Mouse (Mus musculus) neutrophil, adult 5-6 weeks (primary cell): ENCODE measurements around the gene Gpx4. TPM values are rescaled to one million over a fixed set of nuclear protein-coding genes. Genes with fewer than 3 reads are reported as not detected.

Source experiments
- ATAC-seq: fragments of 151-379, 151-347 bp; 2 replicates; pipeline ENCODE4 v1.8.0; 2017; ENCODE audit warnings: mild to moderate bottlenecking, moderate TSS enrichment; ENCODE audit not compliant: insufficient number of reproducible peaks, poor library complexity, low FRiP score, severe bottlenecking; ENCODE audit errors: extremely low read depth
- total RNA-seq: library from RNA; stranded (forward); fragments of 200-1000 nt; gene quantifications from 2 replicates; pipeline ENCODE4 v1.2.3, GENCODE M21; 2017

Gpx4 gene
- total RNA-seq, result 206 and 276 TPM in 2 replicates

DNA sequence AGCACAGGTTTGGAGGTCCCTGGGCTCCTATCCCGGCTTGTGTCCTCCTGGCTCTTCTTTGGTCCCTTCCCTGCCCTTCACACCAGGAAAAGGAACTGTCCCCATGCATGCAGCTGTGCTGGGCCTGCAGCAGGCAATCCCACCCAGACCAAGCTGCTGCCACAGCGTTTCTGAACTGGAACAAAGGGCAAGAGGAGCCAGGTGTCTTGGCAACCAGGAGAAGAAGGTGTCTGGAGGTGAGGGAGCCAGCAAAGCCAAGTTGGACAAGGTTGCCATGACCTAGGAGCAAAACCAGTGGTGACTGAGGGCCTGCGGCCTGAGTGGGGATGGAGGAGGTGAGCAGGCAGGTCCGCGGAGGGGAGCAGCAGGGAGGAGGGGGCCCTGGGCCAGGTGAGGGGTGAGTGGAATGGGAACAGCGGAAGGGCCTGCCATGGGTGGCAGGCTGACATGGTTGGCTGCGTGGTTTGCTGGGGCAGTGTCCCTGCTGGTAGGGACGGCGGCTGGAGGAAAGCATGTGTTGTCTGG lies at the start of gene Gpx4:
TSS of gene Gpx4 (plus strand) at position 126 of the 525 bp plus-strand sequence.
- no peak for ATAC-seq

DNA sequence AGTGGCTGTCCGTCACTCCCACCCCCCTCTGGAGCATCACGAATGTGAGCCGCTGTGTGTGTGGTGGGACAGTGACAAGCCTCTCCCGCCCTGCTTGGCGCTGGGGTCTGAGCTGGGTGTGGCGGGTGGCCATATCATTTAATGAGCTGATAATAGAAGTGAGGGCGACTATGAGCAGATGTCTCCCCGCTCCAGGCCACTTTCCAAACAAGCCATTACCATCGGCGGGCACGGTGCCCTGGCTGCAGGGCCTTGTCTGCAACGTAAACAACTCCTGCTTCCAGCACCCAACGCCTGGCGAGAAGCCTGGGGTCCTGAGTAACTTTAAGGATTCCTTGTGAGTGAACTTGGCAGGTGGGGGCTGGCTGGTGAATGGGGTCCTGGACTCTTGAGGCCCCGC lies 49.1 kb upstream of the Gpx4 start:
- ATAC-seq, result no peak

DNA sequence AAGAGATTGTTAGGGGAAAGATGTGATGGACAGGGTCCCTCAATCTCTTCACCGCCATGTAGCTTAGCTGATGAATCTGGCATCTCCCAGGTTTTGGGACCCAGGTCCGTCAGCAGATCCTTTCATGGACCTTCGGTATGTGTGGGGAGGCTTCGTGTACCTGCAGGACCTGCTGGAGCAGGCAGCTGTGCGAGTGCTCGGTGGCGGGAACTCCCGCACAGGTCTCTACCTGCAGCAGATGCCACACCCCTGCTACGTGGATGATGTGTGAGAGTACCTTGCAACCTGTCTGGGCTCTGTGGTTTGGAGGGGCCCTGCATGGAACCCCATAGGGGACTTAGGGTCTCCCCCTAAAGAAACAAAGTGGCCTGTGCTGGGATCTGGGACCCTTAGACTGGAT lies 45.0 kb upstream of the Gpx4 start:
- ATAC-seq, result no peak

DNA sequence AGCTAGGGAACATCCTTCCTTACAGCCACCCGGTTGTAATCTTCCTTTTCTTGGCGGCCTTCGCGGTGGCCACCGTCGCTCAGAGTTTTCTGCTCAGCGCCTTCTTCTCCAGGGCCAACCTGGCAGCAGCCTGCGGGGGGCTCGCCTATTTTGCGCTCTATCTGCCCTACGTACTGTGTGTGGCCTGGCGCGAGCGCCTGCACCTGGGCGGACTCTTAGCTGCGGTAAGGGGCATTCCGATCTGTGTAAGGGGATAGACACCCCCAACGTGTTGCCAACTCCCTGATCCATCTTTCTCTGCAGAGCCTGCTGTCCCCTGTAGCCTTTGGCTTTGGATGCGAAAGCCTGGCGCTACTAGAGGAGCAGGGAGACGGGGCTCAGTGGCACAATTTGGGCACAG lies 44.1 kb upstream of the Gpx4 start:
- ATAC-seq, result no peak

DNA sequence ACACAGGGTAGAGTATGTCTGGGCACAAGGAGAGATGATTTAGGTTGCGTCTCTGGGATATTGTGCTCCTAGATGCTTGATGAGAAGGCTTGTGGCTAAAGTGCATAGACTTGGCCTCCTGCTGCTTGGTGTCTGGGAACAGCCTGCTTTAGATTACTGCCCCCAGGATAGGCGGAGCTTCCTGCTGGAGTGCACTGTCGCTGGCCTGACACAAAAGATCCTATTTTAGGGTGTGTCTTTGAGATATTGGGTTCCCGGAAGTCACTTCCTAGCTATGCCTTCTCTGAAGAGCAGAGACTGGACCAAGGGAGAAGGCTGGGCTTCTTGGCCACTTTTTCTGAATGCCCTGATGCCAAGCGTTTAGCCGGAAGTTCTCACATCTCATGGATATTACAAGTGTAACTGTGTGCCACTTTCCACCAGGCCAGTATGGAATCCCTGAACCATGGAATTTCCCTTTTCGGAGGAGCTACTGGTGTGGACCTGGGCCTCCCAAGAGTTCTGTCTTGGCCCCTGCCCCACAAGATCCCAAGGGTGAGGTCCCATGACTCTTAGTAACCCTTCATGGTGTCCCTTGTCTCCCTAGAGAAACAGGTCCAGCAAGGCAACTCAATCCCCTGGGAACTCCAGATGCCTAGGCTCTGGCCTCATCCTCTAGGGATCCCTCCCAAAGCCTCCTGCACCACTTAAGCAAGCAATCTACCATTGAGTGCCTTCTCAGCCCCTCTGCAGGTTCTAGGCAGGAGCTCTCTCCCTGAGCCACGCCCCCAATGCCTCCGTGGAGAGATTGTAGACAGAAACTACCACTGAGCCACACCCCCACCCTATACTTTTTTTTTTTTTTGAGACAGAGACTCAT lies 43.4 kb upstream of the Gpx4 start:
- no peak for ATAC-seq

DNA sequence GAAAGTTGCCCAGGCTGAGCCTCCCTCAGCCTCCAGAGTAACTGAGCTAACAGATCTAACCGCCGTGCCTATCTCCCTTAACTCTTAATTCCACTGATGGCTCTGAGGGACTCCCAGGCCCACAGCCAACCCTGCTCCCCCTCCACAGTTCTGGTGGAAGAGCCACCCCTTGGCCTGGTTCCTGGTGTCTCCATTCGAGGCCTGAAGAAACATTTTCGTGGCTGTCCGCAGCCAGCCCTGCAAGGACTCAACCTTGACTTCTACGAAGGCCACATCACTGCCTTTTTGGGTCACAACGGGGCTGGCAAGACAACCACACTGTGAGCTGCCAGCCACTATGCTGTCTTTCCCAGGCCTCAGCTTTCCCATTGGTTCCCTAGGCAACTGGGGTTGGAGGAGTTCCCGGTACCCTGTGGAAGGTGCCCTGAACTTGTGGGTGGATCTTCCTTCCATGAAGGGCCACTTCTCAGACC lies 42.7 kb upstream of the Gpx4 start:
- no peak for ATAC-seq

DNA sequence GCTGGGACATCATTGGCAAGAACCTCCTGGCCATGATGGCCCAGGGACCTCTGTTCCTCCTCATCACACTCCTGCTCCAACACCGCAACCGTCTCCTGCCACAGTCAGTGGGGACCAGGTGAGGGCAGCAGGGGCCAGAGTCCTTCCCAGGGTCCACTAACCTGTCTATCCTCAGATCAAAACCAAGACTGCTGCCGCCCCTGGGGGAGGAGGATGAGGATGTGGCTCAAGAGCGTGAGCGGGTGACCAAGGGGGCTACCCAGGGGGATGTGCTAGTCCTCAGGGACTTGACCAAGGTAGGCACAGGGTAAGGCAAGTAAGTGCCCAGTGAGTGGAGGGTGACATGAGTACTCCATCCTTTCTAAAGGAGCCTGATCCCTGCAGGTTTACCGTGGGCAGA lies 35.2 kb upstream of the Gpx4 start:
- ATAC-seq, result no peak

DNA sequence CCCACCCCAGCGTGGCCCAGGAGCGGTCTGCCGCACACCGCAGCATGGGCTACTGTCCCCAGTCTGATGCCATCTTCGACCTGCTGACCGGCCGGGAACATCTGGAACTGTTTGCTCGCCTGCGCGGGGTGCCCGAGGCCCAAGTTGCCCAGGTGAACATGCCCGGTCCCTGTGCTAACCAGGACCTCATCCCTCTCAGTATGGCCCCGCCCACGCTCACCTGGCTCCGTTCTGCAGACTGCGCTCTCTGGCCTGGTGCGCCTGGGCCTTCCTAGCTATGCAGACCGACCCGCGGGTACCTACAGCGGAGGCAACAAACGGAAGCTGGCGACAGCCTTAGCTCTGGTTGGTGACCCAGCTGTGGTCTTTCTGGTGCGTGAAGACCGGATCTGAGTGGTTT lies 33.4 kb upstream of the Gpx4 start:
- ATAC-seq, result no peak

DNA sequence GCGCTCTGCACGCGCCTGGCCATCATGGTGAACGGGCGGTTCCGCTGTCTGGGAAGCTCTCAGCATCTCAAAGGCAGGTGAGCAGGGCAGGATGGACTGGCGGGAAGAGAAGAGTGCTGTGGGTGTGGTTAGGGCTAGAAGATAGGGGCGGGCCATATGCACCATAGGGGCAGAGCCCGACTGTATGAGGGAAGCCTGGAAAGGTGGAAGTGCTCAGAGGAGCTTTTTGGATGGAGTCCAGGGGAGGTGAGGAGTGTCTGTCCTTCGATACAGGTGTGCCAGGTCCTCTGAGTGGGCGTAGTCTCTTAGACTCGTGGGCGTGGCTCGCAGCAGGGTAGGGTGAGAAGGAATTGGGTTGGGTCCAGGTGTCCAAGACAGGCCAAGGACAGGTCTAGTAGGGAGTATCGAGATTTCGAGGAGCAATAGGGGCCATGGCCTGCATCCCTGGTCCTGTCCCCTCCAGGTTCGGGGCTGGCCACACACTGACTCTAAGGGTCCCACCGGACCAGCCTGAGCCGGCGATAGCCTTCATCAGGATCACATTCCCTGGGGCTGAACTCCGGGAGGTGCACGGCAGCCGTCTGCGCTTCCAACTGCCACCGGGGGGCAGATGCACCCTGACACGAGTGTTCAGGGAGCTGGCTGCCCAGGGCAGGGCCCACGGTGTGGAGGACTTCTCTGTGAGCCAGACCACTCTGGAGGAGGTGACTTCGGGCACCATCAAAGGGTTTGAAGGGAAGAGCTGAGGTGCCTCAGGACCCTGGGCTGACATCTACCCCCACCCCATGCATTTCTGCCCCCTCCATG lies 32.3 kb upstream of the Gpx4 start:
- ATAC-seq, result no peak

DNA sequence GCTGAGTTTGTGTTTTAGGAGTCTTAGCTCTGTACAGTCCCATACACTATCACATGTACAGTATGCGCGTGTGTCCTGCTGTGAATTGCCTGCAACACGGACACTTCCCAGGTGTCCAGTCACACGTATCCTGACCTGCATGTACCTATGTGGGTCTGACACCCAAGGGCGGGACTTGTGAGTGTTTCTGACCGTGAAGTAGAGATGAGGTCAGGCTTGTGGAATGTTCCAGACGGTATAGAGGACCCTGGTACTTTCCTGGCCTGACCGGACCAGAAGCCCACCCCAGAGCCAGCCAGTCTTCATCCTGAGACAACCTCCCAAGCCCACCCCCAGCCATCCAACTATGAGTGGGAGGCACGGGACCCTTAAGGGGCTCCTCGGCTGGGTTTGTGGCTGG lies 31.4 kb upstream of the Gpx4 start:
- ATAC-seq, result no peak

DNA sequence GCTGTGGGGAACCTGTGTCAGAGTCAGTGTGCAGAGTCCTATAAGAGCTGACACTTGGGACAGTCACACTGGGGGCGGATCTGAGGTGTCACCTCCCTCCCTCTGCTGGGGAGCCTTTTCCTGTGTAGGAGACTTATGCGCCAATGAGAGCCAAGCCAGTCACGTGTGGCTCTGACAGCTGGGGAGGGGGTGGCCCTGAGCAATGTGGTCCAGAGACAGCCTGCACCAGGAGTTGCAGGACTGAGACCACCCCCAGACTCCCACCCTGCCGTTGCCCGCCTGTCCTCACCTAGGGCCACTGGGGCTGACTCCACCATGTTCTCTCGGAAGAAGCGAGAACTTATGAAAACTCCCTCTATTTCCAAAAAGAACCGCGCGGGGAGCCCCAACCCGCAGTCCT lies 30.5 kb upstream of the Gpx4 start, which contains the start of gene Arhgap45:
TSS of gene Arhgap45 (plus strand) at position 143 of the 400 bp plus-strand sequence.
- ATAC-seq, result peak; percentile 78

DNA sequence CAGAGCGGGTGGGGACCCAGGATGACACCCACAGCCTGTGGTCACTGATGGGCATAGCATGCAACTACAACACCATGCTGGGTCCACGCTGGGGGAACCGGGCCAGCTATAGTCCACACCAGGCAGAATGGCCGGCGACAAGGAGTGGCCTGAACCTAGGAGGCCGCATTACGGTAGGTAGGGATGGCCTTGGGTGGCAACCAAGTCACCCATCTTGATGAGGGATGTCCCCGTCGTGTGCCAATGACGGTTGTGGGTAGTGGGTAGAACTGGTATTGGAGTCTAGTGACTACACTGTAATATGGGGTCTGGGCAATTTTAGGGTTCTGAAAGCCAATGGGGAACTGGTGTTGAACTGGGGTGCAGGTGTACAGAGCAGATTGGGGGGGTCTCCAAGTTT lies 30.0 kb upstream of the Gpx4 start:
- ATAC-seq, result peak; percentile 17

DNA sequence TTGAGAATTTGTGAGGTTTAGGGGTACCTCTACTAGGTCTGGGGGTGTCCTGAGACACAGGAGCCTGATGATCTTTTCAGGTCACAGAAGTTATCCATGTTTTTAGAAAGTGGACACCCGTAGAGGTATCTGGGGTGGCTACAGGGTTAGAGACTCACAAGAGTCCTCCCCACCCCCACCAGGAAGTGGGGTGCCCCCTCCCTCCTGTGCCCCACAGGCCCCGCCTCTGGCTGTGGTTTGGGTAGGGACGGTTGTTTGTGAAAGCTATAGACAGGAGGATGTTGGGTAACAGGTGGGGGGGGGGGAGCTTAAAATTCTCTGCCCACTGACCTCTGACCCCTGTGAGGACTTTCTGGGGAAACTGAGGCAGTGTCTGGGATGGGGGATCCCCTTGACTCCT lies 29.6 kb upstream of the Gpx4 start:
- ATAC-seq, result peak; percentile 62

DNA sequence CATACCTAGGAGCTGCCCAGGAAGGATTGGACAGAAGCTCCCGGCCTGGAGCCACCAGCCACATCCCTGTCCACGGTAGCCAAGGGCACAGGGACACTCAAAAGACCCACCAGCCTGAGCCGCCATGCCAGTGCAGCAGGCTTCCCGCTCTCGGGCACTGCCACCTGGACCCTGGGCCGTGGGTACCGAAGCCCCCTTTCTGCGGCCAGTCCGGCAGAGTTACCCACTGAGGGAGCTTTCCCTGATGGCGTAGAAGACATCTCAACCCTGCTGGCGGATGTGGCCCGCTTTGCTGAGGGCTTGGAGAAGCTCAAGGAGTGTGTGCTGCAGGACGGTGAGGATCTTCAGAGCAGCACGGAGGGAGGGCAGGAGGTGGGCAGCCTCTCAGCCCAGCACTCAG lies 29.2 kb upstream of the Gpx4 start:
- no peak for ATAC-seq

DNA sequence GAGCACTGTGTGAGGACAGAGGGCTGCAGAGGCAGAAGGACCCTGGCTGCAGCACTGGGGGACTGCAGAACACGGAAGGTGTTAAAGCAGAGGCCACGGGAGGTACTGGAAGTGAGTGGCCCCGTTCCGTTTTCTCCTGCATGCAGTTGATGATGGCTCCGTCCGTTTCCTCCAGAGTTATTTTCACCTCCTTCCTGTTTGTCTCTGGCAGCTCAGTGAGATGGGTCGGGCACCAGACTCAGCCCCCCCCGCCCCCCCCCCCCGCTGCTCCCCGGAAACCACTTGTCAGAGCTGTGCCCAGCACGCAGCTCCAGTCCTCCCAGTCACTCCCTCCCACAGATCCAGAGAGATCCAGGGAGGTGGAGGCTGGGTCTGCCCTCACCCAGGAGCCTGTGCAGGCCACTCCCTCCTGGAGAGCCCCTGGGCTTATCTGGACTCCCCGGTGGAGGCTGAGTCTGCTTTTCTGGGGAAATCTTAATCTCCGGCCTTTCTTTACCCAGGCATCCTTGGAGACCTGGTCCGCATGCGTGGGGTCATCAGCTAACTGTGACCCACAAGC lies 28.1 kb upstream of the Gpx4 start:
- ATAC-seq, result peak; percentile 33

DNA sequence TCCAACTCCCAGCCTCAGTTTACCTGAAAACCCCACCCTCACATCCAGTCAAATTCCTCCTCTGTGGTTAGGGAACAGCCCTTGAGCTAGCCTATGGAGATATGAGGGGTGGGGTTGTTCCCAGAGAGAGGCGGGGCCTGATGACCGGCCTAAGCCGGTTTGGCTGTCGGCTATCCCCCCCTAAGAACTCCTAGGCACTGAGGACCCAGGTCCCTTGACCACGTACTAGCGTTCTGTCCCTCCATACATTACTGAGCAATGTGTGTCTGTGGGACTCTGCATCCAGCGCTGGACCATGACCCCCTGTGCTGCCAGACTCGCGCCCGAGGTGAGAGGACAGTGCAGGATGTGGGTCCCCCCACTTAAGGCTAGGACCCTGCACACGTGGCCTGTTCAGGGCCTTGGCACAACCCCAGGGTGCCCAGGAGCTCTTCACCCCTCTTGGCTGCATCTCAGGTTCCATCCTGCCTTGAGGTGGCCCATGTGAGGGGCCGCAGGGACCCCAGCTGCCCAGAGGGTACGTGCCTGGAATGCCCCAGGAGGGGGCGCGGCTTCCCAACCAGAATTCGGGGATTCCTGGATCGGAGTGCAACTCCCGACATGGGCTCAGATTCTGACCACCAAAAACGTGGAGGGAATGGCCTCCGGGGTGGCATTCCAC lies 27.4 kb upstream of the Gpx4 start:
- no peak for ATAC-seq

DNA sequence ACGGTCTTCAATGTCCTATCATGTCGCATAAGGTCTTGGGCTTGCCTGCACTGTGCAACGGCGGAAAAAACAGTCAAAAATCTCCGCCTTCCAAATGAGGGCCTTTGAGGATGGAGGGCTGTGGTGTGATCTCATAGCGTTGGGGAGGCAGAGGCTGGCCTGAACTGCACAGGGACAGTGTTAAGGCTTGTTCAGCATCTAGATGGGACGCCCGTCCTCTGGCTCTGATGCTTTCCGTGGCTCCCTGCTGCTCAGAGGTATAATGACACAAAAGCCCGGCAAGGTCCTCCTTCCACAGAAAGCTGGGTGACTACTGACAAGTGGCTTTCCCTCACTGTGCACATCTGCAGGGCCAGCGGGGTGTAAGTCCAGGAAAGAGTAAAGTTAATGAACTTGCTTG lies 26.8 kb upstream of the Gpx4 start:
- no peak for ATAC-seq

DNA sequence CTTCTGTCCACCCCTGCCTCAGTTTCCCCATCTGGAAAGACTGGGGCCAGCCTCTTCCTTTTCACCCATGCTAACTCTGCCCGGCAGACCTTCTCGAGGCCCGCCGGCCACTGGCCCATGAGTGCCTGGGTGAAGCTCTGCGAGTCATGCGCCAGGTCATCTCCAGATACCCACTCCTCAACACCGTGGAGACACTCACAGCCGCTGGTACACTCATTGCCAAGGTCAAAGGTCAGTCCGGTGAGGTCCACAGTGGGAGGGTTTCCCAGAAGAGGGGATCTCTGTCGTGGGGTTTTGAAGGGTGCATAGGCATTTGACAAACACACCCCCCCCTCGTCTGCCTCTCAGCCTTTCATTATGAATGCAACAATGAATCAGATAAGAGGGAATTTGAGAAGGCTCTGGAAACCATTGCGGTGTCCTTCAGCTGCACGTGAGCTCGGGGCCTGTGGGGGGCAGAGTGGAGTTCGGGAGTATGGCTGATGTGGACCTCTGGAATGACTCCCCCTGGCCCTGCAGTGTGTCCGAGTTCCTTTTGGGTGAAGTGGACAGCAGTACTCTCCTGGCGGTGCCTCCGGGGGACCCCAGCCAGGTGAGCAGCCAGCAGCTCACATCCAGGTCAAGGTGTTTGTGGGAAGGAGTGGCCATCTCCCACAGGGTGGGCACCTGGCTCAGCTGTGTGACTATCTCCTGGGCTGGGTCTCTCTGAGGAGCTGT lies 26.2 kb upstream of the Gpx4 start:
- ATAC-seq, result no peak

DNA sequence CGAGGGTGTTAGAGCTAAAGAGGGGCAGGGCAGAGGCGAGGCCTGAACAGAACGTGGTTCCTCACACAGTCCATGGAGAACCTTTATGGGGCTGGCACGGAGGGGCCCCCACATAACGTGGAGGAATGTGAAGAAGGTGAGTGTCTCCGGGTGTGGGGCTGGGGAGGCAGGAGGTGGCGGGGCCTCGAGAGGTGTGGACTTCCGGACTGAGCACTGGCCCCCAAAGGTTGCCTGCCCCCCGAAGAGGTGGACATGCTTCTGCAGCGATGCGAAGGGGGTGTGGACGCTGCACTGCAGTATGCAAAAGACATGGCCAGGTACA lies 25.7 kb upstream of the Gpx4 start:
- ATAC-seq, result no peak
